Mouse (Mus musculus) activated CD4-positive, CD25-positive, alpha-beta regulatory T cell, adult 9 weeks (primary cell): ENCODE data around the gene Foxf1. TPM values are rescaled to one million over a fixed set of nuclear protein-coding genes. Genes with fewer than 3 reads are reported as not detected.

Experiments used
- polyA plus RNA-seq: library from polyadenylated mRNA; unstranded; fragments of 100-300 nt; shearing (Covaris generic); gene quantifications from one replicate; pipeline ENCODE4 v1.2.1, GENCODE M21; 2017

Foxf1 gene
- polyA plus RNA-seq: not detected

GRCm38 (mm10) chr8:121084210-121084951, at the start of gene Foxf1:
Gene Foxf1 (plus strand): TSS chr8:121084386.

DNA sequence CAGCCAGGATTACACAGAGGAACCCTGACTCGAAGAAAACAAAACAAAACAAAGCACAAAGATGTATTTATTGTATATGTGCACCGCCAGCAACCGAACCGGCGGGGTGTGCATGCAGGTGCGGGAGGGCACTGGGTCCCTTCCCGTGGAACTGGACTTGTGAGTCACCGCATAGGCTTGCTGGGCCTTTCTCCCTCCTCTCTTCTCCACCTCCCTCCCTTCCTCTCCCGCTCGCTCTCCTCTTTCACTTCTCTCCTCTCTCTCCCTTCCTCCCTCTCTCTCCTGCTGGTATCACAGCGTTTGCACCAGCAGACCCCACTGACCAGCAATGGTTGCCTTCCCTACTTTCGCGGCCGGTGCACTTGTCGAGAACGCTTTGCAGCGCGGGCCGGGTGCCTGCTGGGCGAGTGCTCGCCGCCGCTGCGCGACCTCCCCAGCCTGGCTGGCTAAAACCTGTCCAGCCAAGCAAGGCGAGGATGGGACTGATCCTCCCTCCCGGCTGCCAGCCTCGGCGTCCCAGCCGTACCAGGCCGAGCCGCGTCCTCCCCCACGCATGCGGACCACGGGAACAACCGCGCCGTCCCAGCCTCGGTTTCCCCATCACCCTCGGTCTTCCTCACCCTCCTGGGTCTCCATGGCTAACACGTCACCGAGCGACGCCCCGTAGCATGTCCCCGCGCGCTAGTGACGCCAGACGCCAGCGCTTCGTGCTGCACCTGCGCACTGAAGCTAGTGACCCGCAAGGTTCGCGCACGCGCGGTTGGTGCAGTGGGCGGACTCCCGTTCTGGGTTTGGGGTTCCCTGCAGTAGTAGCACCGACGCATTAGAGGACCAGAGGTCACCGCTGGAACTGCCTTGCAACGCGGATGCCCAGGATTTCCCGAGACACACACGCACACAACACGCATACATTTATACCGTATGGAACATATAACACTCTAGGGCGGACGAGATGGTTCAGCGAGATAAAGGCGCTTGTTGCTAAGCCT, 23.8 kb downstream of the Foxf1 start, which contains the start of gene Mthfsd:
Mthfsd (minus strand) TSS at position 725 of the 989 bp plus-strand sequence.

DNA sequence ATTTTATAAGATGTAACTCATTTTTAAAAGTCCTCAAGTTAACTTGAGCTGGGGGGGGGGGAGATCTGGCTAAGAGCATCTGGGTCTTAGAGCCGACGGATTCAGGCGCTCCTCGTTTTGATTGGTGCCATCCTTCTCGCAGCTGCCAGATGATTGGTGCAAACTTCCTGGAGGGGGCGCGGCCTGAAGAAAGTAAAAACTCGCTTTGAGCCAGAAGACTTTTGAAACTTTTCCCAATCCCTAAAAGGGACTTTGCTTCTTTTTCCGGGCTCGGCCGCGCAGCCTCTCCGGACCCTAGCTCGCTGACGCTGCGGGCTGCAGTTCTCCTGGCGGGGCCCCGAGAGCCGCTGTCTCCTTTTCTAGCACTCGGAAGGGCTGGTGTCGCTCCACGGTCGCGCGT, 31.8 kb downstream of the Foxf1 start, which contains the start of gene Foxc2:
Foxc2 (plus strand) TSS at position 224 of the 400 bp plus-strand sequence.

DNA sequence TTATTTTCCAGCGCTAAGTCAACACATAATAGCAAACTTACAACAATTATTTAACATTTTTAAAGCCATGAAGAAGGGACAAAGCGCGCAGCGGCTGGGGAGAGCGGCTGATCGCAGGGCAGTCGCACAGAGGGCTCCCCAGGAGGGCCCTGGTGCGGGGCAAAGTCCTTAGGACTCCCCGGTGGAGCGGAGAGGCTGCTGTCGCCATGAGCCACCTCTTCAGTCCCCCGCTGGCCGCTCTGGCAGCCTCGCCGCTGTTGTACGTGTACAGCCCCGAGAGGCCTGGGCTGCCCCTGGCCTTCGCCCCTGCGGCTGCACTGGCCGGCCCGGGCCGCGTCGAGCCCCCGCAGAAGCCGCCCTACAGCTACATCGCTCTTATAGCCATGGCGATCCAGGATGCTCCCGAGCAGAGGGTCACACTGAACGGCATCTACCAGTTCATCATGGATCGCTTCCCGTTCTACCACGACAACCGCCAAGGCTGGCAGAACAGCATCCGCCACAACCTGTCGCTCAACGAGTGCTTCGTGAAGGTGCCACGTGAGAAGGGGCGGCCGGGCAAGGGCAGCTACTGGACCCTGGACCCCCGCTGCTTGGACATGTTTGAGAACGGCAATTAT, 43.7 kb downstream of the Foxf1 start, which contains the start of gene Foxl1:
Foxl1 (plus strand) TSS at position 185 of the 620 bp plus-strand sequence.

Other genes starting within 250 kb of the Foxf1 start
- 41.0 TPM for gene Mthfsd, start 24.0 kb downstream of the Foxf1 start, polyA plus RNA-seq
- not detected for gene Foxc2, start 31.8 kb downstream of the Foxf1 start, polyA plus RNA-seq
- gene Foxl1, start 43.6 kb downstream of the Foxf1 start, polyA plus RNA-seq: not detected